Mouse (Mus musculus) right cerebral cortex, postnatal 4 days (tissue): Measurements from ENCODE around the gene Sv2a.

ENCODE experiments used
- DNase-seq: peaks from one replicate; pipeline ENCODE4 v3.0.0-alpha.2; 2022

Sv2a gene

GRCm38 (mm10) chr3:96180727-96181477 is at the start of gene Sv2a:
Gene Sv2a (plus strand): TSS chr3:96181151.
- peak; percentile 83 for DNase-seq

- no peak for DNase-seq
Measured at GRCm38 (mm10) chr3:96132478-96132877, 48.5 kb upstream of the Sv2a start.

- DNase-seq, result no peak
Measured at GRCm38 (mm10) chr3:96133327-96133905, 47.5 kb upstream of the Sv2a start.

GRCm38 (mm10) chr3:96135011-96135410 is 45.9 kb upstream of the Sv2a start:
- no peak for DNase-seq

GRCm38 (mm10) chr3:96147950-96148349 is 33.0 kb upstream of the Sv2a start:
- DNase-seq, result no peak

GRCm38 (mm10) chr3:96151836-96152235 is 29.1 kb upstream of the Sv2a start:
- DNase-seq, result no peak

- DNase-seq, result no peak
Measured at GRCm38 (mm10) chr3:96152611-96153010, 28.3 kb upstream of the Sv2a start.

GRCm38 (mm10) chr3:96155501-96155900 is 25.4 kb upstream of the Sv2a start:
- DNase-seq, result no peak

- DNase-seq, result no peak
Measured at GRCm38 (mm10) chr3:96159820-96160219, 21.1 kb upstream of the Sv2a start.

- no peak for DNase-seq
Measured at GRCm38 (mm10) chr3:96160222-96160802, 20.6 kb upstream of the Sv2a start.

- DNase-seq, result no peak
Measured at GRCm38 (mm10) chr3:96160803-96161516, 20.0 kb upstream of the Sv2a start.

GRCm38 (mm10) chr3:96161869-96162840 is 18.8 kb upstream of the Sv2a start, which contains the start of gene Mtmr11:
Gene Mtmr11 (plus strand): TSS chr3:96162004.
- no peak for DNase-seq

- DNase-seq, result no peak
Measured at GRCm38 (mm10) chr3:96163040-96163439, 17.9 kb upstream of the Sv2a start.

GRCm38 (mm10) chr3:96168466-96169158 is 12.3 kb upstream of the Sv2a start:
- no peak for DNase-seq

GRCm38 (mm10) chr3:96170276-96170675 is 10.7 kb upstream of the Sv2a start:
- no peak for DNase-seq

- no peak for DNase-seq
Measured at GRCm38 (mm10) chr3:96170976-96171545, 9.9 kb upstream of the Sv2a start.

- no peak for DNase-seq
Measured at GRCm38 (mm10) chr3:96171583-96172196, 9.3 kb upstream of the Sv2a start.

GRCm38 (mm10) chr3:96172197-96173178 is 8.5 kb upstream of the Sv2a start, which contains the start of gene Sf3b4:
Gene Sf3b4 (plus strand): TSS chr3:96172332.
- peak; percentile 82 for DNase-seq

GRCm38 (mm10) chr3:96173185-96173584 is 7.8 kb upstream of the Sv2a start:
- DNase-seq, result no peak
